30 mouse cellular contexts compared by ENCODE assay signal in the genomic region with DNA sequence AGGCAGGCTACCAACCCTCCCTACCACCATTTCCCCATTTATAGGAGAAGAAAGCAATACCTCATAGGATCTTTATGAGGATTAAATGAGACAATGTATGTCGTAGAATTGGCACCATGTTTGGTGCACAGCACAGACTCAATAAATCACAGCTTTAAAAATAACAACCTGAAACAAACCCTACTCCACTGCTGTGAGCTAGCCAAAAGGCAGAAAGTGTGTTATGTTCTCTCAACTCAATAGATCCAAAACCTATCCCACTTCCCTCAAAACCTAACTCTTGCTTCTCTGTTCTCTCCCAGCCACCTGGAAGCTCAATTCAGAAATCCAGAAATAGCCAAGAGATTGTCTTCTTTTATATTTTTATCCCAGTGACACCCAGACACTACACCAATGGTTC.
"Had no signal": no experiment of that assay in that cellular context is flagged by ENCODE, and none has a peak within 500 bp of the region (broad histone marks: within the 10 kb centered on the region; RNA-seq: fewer than 3 reads in every experiment).

No protein-coding gene starts in this region.

- H3K4me1 ChIP-seq: liver, embryonic 12.5 days; liver, embryonic 13.5 days; liver, embryonic 15.5 days; lung, embryonic 15.5 days; megakaryocyte, embryonic 14.5 days; neural tube, embryonic 12.5 days had no signal

- H3K4me3 ChIP-seq: limb, embryonic 10.5 days; limb, embryonic 12.5 days; limb, embryonic 13.5 days; limb, embryonic 15.5 days; liver, embryonic 12.5 days; liver, embryonic 13.5 days; liver, embryonic 15.5 days; lung, embryonic 15.5 days; megakaryocyte, embryonic 14.5 days; midbrain, embryonic 10.5 days; midbrain, embryonic 12.5 days; midbrain, embryonic 13.5 days; midbrain, embryonic 15.5 days; myocyte; neural tube, embryonic 12.5 days had no signal

- H3K27ac ChIP-seq: limb, embryonic 10.5 days; limb, embryonic 12.5 days; limb, embryonic 13.5 days; limb, embryonic 15.5 days; liver, embryonic 12.5 days; liver, embryonic 13.5 days; liver, embryonic 14.5 days; liver, embryonic 15.5 days; lung, embryonic 15.5 days; macrophage; midbrain, embryonic 10.5 days; midbrain, embryonic 12.5 days; midbrain, embryonic 13.5 days; midbrain, embryonic 15.5 days; neural tube, embryonic 12.5 days had no signal

- ATAC-seq: liver, embryonic 12.5 days; liver, postnatal 0 days; lung, postnatal 0 days; midbrain, embryonic 13.5 days; midbrain, embryonic 15.5 days; midbrain, embryonic 16.5 days had no signal

- DNase-seq: left cerebral cortex, postnatal 4 days; liver; liver, embryonic 13.5 days; liver, postnatal 0 days; lung, adult 18-20 months; lung, adult 2 months; lung, embryonic 14.5 days; lung, postnatal 10 days; lung, postnatal 14 days; lung, postnatal 36 days; lung, postnatal 4 days; midbrain, embryonic 14.5 days had no signal
